Mouse (Mus musculus) regulatory T cell (primary cell): ENCODE data around the gene Spag17.

ENCODE experiments used
- in situ Hi-C: fragments of 300-600 bp; cut with MboI, MseI; formaldehyde crosslinking; loops from one replicate; pipeline ENCODE4 v1.15.1; 2025; ENCODE audit warnings: high pct_unique_total_duplicates

Spag17 gene

GRCm38 (mm10) chr3:99964345-99964744, 79.1 kb downstream of the Spag17 start:
- in situ Hi-C loops = loop anchor here (10.0 kb wide), 1 partner anchor 1040 kb away; no protein-coding TSS in a partner anchor

GRCm38 (mm10) chr3:99965863-99966262, 80.7 kb downstream of the Spag17 start:
- in situ Hi-C loops = loop anchor here (10.0 kb wide), 1 partner anchor 1041 kb away; no protein-coding TSS in a partner anchor

- in situ Hi-C loops = loop anchor here (10.0 kb wide), 1 partner anchor 1041 kb away; no protein-coding TSS in a partner anchor
These were observed 81.1 kb downstream of the Spag17 start for GRCm38 (mm10) chr3:99966285-99966684.

GRCm38 (mm10) chr3:99970766-99971165, 85.6 kb downstream of the Spag17 start:
- in situ Hi-C loops = no loop called here

- in situ Hi-C loops = no loop called here
These were observed 95.8 kb downstream of the Spag17 start for GRCm38 (mm10) chr3:99981046-99981445.

GRCm38 (mm10) chr3:100004676-100005075, 119.5 kb downstream of the Spag17 start:
- in situ Hi-C loops = no loop called here

GRCm38 (mm10) chr3:100009807-100010206, 124.6 kb downstream of the Spag17 start:
- in situ Hi-C loops = no loop called here

- in situ Hi-C loops = no loop called here
These were observed 128.9 kb downstream of the Spag17 start for GRCm38 (mm10) chr3:100014110-100014509.

GRCm38 (mm10) chr3:100031291-100031690, 146.1 kb downstream of the Spag17 start:
- in situ Hi-C loops = no loop called here

GRCm38 (mm10) chr3:100032969-100033368, 147.8 kb downstream of the Spag17 start:
- in situ Hi-C loops = no loop called here

GRCm38 (mm10) chr3:100034366-100034956, 149.3 kb downstream of the Spag17 start:
- in situ Hi-C loops = no loop called here

GRCm38 (mm10) chr3:100035097-100035496, 149.9 kb downstream of the Spag17 start:
- in situ Hi-C loops = no loop called here

- in situ Hi-C loops = no loop called here
These were observed 151.6 kb downstream of the Spag17 start for GRCm38 (mm10) chr3:100036846-100037245.

GRCm38 (mm10) chr3:100074406-100074805, 189.2 kb downstream of the Spag17 start:
- in situ Hi-C loops = no loop called here

GRCm38 (mm10) chr3:100102386-100103092, 217.3 kb downstream of the Spag17 start:
- in situ Hi-C loops = no loop called here

- in situ Hi-C loops = no loop called here
These were observed 221.5 kb downstream of the Spag17 start for GRCm38 (mm10) chr3:100106736-100107135.

- in situ Hi-C loops = no loop called here
These were observed 233.5 kb downstream of the Spag17 start for GRCm38 (mm10) chr3:100118681-100119080.

- in situ Hi-C loops = no loop called here
These were observed 236.8 kb downstream of the Spag17 start for GRCm38 (mm10) chr3:100121961-100122360.

GRCm38 (mm10) chr3:100122445-100122844, 237.2 kb downstream of the Spag17 start:
- in situ Hi-C loops = no loop called here

- in situ Hi-C loops = loop anchor here (10.0 to 25.0 kb wide), 3 partner anchors 324 to 1826 kb away; partner anchors contain the start of genes Phgdh, Tbx15 and Tent5c
These were observed 275.7 kb downstream of the Spag17 start for GRCm38 (mm10) chr3:100160682-100161445.

- in situ Hi-C loops = loop anchor here (10.0 to 25.0 kb wide), 3 partner anchors 323 to 1827 kb away; partner anchors contain the start of genes Phgdh, Tbx15 and Tent5c
These were observed 276.6 kb downstream of the Spag17 start for GRCm38 (mm10) chr3:100161665-100162314.
